Mouse (Mus musculus): ENCODE measurements at regions not wholly inside any gene's neighbourhood (a gene's known extent, or its start where the extent isn't known, plus 50 kb on each side); places are given as distances from the start of the nearest gene placed in this dataset.

- ATAC-seq (ENCODE audit: low read depth), result no peak
- Histone ChIP-seq H3K27me3 (no peaks in the 10 kb centered on the region), H3K4me3 (no peak overlapping the region), H3K4me2 (no peak overlapping the region), H3K27ac (replicated peaks) (no peak overlapping the region), H3K9me3 (no peaks in the 10 kb centered on the region), H3K4me1 (replicated peaks) (no peaks in the 10 kb centered on the region), H3K9ac (no peak overlapping the region), H3K36me3 (no peaks in the 10 kb centered on the region)
- 83% methylated on average over 5 of the region's 5 CpGs for WGBS
These were observed 75.5 kb upstream of the Klf9 start for GRCm38 (mm10) chr19:23065548-23065947.

- Histone ChIP-seq H3K9ac (no peak overlapping the region), H3K27me3 (no peaks in the 10 kb centered on the region), H3K36me3 (no peaks in the 10 kb centered on the region), H3K27ac (replicated peaks) (no peak overlapping the region), H3K4me1 (replicated peaks) (no peaks in the 10 kb centered on the region), H3K4me2 (no peak overlapping the region), H3K9me3 (no peaks in the 10 kb centered on the region), H3K4me3 (no peak overlapping the region)
- WGBS, result 95% methylated on average over 2 of the region's 2 CpGs
- no peak for ATAC-seq (ENCODE audit: low read depth)
These were observed 74.3 kb upstream of the Klf9 start for GRCm38 (mm10) chr19:23066726-23067125.

- no peaks in the 10 kb centered on the region for H3K4me1 ChIP-seq (replicated peaks)
- no peaks in the 10 kb centered on the region for H3K27me3 ChIP-seq
- WGBS, result 86% methylated on average over 3 of the region's 3 CpGs
- H3K27ac ChIP-seq (replicated peaks), result no peak overlapping the region
- no peak overlapping the region for H3K9ac ChIP-seq
- no peaks in the 10 kb centered on the region for H3K9me3 ChIP-seq
- H3K4me3 ChIP-seq, result no peak overlapping the region
- H3K4me2 ChIP-seq, result no peak overlapping the region
- H3K36me3 ChIP-seq, result no peaks in the 10 kb centered on the region
- ATAC-seq (ENCODE audit: low read depth), result no peak
These were observed 72.4 kb upstream of the Klf9 start for GRCm38 (mm10) chr19:23068600-23068999.

GRCm38 (mm10) chr19:23069656-23070055 is 71.4 kb upstream of the Klf9 start:
- no peak for ATAC-seq (ENCODE audit: low read depth)
- 91% methylated on average over 1 of the region's 1 CpGs for WGBS
- H3K4me3 ChIP-seq, result no peak overlapping the region
- no peaks in the 10 kb centered on the region for H3K4me1 ChIP-seq (replicated peaks)
- H3K36me3 ChIP-seq, result no peaks in the 10 kb centered on the region
- no peaks in the 10 kb centered on the region for H3K27me3 ChIP-seq
- H3K9me3 ChIP-seq, result no peaks in the 10 kb centered on the region
- no peak overlapping the region for H3K27ac ChIP-seq (replicated peaks)
- H3K4me2 ChIP-seq, result no peak overlapping the region
- H3K9ac ChIP-seq, result no peak overlapping the region

- 94% methylated on average over 1 of the region's 1 CpGs for WGBS
- H3K27me3 ChIP-seq, result no peaks in the 10 kb centered on the region
- ATAC-seq (ENCODE audit: low read depth), result no peak
- no peaks in the 10 kb centered on the region for H3K4me1 ChIP-seq (replicated peaks)
- no peak overlapping the region for H3K9ac ChIP-seq
- no peaks in the 10 kb centered on the region for H3K36me3 ChIP-seq
- no peak overlapping the region for H3K4me2 ChIP-seq
- no peak overlapping the region for H3K27ac ChIP-seq (replicated peaks)
- no peak overlapping the region for H3K4me3 ChIP-seq
- H3K9me3 ChIP-seq, result no peaks in the 10 kb centered on the region
These were observed 70.0 kb upstream of the Klf9 start for GRCm38 (mm10) chr19:23071000-23071399.

- no peak for ATAC-seq (ENCODE audit: low read depth)
- H3K36me3 ChIP-seq, result no peaks in the 10 kb centered on the region
- no peak overlapping the region for H3K4me2 ChIP-seq
- H3K4me3 ChIP-seq, result no peak overlapping the region
- WGBS, result 88% methylated on average over 14 of the region's 14 CpGs
- H3K9me3 ChIP-seq, result no peaks in the 10 kb centered on the region
- H3K9ac ChIP-seq, result no peak overlapping the region
- no peaks in the 10 kb centered on the region for H3K27me3 ChIP-seq
- H3K27ac ChIP-seq (replicated peaks), result no peak overlapping the region
- no peaks in the 10 kb centered on the region for H3K4me1 ChIP-seq (replicated peaks)
These were observed 66.1 kb upstream of the Klf9 start for GRCm38 (mm10) chr19:23074602-23075570.

GRCm38 (mm10) chr19:23075790-23076189 is 65.2 kb upstream of the Klf9 start:
- 53% methylated on average over 5 of the region's 5 CpGs for WGBS
- no peak overlapping the region for H3K9ac ChIP-seq
- no peak overlapping the region for H3K4me2 ChIP-seq
- no peak overlapping the region for H3K27ac ChIP-seq (replicated peaks)
- H3K27me3 ChIP-seq, result no peaks in the 10 kb centered on the region
- H3K36me3 ChIP-seq, result no peaks in the 10 kb centered on the region
- no peaks in the 10 kb centered on the region for H3K9me3 ChIP-seq
- no peak overlapping the region for H3K4me3 ChIP-seq
- ATAC-seq (ENCODE audit: low read depth), result no peak
- H3K4me1 ChIP-seq (replicated peaks), result no peaks in the 10 kb centered on the region

GRCm38 (mm10) chr19:23085173-23085660 is 55.8 kb upstream of the Klf9 start:
- H3K4me1 ChIP-seq (replicated peaks), result no peaks in the 10 kb centered on the region
- H3K4me2 ChIP-seq, result no peak overlapping the region
- no peaks in the 10 kb centered on the region for H3K27me3 ChIP-seq
- no peak overlapping the region for H3K27ac ChIP-seq (replicated peaks)
- no peak overlapping the region for H3K4me3 ChIP-seq
- WGBS, result 76% methylated on average over 7 of the region's 7 CpGs
- no peak for ATAC-seq (ENCODE audit: low read depth)
- no peak overlapping the region for H3K9ac ChIP-seq
- H3K9me3 ChIP-seq, result no peaks in the 10 kb centered on the region
- H3K36me3 ChIP-seq, result no peaks in the 10 kb centered on the region

GRCm38 (mm10) chr19:23087575-23087974 is 53.5 kb upstream of the Klf9 start:
- Histone ChIP-seq H3K36me3 (no peaks in the 10 kb centered on the region), H3K4me3 (no peak overlapping the region), H3K27ac (replicated peaks) (no peak overlapping the region), H3K27me3 (no peaks in the 10 kb centered on the region), H3K9me3 (no peaks in the 10 kb centered on the region), H3K9ac (no peak overlapping the region), H3K4me2 (no peak overlapping the region), H3K4me1 (replicated peaks) (no peaks in the 10 kb centered on the region)
- 84% methylated on average over 3 of the region's 3 CpGs for WGBS
- no peak for ATAC-seq (ENCODE audit: low read depth)

GRCm38 (mm10) chr19:23089081-23089480 is 51.9 kb upstream of the Klf9 start:
- WGBS, result 100% methylated on average over 1 of the region's 1 CpGs
- H3K4me1 ChIP-seq (replicated peaks), result no peaks in the 10 kb centered on the region
- no peak overlapping the region for H3K4me2 ChIP-seq
- H3K4me3 ChIP-seq, result no peak overlapping the region
- ATAC-seq (ENCODE audit: low read depth), result no peak
- H3K27ac ChIP-seq (replicated peaks), result no peak overlapping the region
- H3K36me3 ChIP-seq, result no peaks in the 10 kb centered on the region
- no peaks in the 10 kb centered on the region for H3K27me3 ChIP-seq
- no peaks in the 10 kb centered on the region for H3K9me3 ChIP-seq
- H3K9ac ChIP-seq, result no peak overlapping the region

- H3K4me1 ChIP-seq (replicated peaks), result no peaks in the 10 kb centered on the region
- no peaks in the 10 kb centered on the region for H3K36me3 ChIP-seq
- H3K4me3 ChIP-seq, result no peak overlapping the region
- no peaks in the 10 kb centered on the region for H3K9me3 ChIP-seq
- no peaks in the 10 kb centered on the region for H3K27me3 ChIP-seq
- H3K4me2 ChIP-seq, result no peak overlapping the region
- H3K9ac ChIP-seq, result no peak overlapping the region
- no peak for ATAC-seq (ENCODE audit: low read depth)
- 93% methylated on average over 8 of the region's 8 CpGs for WGBS
- H3K27ac ChIP-seq (replicated peaks), result no peak overlapping the region
These were observed 51.1 kb upstream of the Klf9 start for GRCm38 (mm10) chr19:23089761-23090514.

Data from neural tube, embryonic 13.5 days (tissue).